Mouse (Mus musculus): ENCODE measurements around the gene Cdh18. TPM values are rescaled to one million over a fixed set of nuclear protein-coding genes. Genes with fewer than 3 reads are reported as not detected.

Cdh18 gene
- polyA plus RNA-seq, 1 experiment from 2014 or later, result 0.12 TPM

GRCm38 (mm10) chr15:23515786-23516185 is 967.0 kb downstream of the Cdh18 start:
- Histone ChIP-seq H3K4me2 (no peak overlapping the region), H3K4me3 (no peak overlapping the region), H3K9ac (no peak overlapping the region), H3K36me3 (no peaks in the 10 kb centered on the region), H3K4me1 (no peaks in the 10 kb centered on the region), H3K27ac (no peak overlapping the region), H3K9me3 (replicated peaks) (no peaks in the 10 kb centered on the region), H3K27me3 (replicated peaks) (no peaks in the 10 kb centered on the region)
- no peak for ATAC-seq
- WGBS (ENCODE audit: insufficient replicate concordance), result 63% methylated on average over 3 of the region's 3 CpGs

DNA sequence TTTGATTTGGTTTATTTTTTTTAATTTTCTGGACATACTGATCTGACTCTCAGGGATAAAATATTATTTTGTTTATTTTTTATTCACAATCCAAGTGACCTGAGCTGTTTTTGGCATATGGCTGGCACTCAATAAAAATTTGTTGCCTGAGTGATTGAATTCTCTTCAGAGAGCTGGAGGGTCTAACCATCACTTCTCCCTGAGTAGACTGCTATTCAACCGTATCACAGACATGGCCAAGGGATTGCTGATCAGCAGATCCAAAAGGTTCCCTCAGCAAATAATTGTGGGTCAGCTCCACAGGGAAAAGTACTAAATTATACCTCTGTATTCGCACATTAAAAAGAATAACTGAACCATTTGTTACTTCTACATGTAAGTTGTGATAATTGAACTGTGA is 969.3 kb downstream of the Cdh18 start:
- no peaks in the 10 kb centered on the region for H3K4me1 ChIP-seq

More for the DNA sequence above, 969.3 kb downstream of the Cdh18 start:
- Histone ChIP-seq H3K36me3 (no peaks in the 10 kb centered on the region), H3K4me2 (no peak overlapping the region), H3K27ac (no peak overlapping the region), H3K27me3 (replicated peaks) (no peaks in the 10 kb centered on the region), H3K9me3 (replicated peaks) (no peaks in the 10 kb centered on the region), H3K9ac (no peak overlapping the region), H3K4me3 (no peak overlapping the region)
- 53% methylated on average over 2 of the region's 2 CpGs for WGBS (ENCODE audit: insufficient replicate concordance)
- ATAC-seq, result no peak
